Mouse (Mus musculus): Measurements from ENCODE around the gene Mfap3. TPM values are rescaled to one million over a fixed set of nuclear protein-coding genes. Genes with fewer than 3 reads are reported as not detected.

The Mfap3 gene
- total RNA-seq (2022), result 10 to 100 TPM; 20.8 to 33.3 (median 29.6) TPM

DNA sequence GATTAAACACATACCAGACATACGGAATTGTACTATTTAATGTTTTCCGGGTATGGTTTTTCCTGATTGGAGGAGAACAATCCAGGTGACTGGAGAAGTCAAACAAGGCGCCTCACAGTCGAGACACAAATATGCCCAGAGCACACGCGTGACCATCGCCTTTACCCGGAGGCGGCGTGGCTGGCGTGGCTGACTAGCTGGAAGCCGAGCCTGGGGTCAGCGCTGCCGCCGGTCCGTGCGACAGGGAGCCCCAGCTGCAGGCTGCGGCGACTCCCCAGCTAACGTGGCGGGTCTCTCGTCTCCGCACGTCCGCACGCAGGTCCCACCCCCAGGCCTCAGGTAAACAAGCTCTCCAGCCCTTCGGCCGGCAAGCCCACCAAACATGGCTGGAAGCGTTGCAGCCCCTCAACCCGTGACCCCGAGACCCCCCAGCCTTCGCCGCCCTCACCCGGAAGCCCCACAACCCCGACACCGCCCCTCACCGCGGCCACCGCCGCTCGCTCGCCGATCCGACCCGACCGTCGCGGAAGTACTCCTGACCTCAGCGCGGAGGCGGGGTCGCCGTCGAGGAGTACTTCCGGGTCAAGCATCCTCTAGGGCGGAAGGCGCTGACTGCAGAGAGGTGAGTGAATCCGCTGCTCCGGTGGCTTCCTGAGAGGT is at the start of gene Mfap3, which contains the start of gene Fam114a2:
Gene Mfap3, plus strand, starts transcription at position 574 of the 660 bp plus-strand sequence.
Gene Fam114a2, minus strand, starts transcription at position 527 of the 660 bp plus-strand sequence.
- peak; percentile 88 for DNase-seq

DNA sequence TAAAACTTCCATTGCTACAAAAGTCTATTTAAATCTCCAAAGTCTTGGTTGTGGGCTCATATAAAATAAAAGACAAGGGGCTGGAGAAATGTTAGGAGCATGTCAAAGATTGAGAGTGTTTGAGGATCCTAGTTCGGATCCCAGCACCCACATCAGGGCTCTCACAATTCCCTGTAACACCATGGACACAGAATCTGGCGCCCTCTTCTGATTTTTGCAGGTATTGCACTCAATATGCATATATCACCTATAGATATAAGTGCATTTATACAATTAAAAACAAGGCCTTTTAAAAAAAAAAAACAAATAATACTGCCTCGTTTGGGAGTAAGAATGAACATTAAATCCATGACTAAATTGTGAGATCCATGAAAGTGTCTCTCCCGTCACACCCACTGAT is 49.8 kb upstream of the Mfap3 start:
- DNase-seq, result no peak

DNA sequence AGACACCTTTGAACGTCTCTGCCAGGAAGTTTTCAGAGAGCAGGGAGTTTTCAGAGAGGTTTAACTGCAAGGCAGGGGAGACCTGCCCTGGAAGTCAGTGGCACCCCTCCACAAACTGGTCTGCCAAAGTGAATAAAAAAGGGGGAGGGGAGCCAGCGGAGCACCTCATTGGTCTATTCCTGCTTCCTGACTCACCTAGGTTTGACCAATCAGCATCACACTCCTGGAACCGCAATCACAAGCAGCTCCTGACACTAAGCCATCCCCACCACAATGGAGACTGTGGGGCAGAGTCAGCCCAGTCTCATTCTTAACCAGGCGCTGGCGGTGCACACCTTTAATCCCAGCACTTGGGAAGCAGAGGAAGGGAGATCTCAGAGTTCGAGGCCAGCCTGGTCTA is 48.4 kb upstream of the Mfap3 start:
- DNase-seq, result no peak

DNA sequence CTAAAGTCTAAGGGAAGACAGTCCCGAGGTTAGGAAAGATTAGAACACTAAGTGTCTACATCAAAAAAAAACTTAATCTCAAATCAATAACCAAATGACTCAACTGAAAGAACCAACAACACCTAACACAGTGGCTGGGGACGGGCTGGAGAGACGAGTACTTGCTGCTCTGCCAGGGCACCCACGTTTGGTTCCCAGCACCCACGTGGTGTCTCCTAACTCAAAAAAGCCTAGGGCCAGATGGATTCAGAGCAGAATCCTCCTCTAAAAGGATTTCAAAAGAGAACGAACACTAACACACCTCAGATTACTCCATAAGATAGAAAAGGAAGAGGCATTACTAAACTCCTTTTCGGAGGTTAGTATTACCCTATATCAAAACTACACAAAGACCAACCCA is 47.5 kb upstream of the Mfap3 start:
- DNase-seq, result no peak

DNA sequence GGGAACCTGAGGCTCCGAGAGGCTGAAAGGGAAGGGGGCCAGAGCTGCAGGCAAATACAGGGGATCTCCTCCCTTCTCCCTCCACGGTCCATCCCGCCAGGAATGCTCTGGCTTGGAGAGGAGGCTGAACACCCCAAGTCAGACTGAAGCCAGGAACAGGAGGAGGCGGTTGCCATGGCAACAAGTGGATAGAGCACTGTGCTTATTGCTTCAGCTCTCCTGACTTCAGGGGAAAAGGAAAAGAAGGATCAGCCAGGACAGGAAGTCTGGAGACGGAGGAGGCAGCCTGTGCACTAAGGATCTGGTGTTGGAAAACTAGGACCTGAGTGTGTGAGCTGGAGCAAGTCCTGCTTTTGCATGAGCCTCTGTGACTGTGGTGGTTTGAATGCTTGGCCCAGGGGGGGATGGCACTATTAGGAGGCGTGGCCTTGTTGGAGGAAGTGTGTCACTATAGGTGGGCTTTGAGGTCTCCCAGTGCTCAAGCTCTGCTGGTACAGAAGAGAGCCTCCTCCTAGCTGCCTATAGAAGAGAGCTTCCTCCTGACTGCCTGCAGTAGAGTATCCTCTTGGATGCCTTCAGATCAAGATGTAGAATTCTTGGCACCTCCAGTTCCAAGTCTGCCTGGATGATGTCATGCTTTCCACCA is 44.0 kb upstream of the Mfap3 start:
- DNase-seq, result no peak

DNA sequence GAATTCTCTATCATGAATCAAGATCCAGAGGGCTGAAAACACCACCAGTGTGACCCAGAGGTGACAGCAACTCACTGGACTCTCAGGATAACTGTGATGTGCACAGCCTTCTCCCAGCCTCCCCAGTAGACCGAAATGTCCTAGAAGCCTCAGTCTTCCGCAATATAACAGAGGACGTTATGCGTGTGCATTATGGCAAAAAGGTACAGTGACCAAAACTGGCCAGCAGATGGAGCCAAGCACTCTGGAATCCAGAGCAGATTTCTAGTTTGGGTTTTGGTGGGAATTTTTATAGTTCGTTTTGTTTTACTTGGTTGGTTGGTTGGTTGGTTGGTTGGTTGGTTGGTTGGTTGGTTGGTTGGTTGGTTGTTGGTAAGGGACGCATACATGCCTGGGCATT is 43.3 kb upstream of the Mfap3 start:
- DNase-seq, result no peak

DNA sequence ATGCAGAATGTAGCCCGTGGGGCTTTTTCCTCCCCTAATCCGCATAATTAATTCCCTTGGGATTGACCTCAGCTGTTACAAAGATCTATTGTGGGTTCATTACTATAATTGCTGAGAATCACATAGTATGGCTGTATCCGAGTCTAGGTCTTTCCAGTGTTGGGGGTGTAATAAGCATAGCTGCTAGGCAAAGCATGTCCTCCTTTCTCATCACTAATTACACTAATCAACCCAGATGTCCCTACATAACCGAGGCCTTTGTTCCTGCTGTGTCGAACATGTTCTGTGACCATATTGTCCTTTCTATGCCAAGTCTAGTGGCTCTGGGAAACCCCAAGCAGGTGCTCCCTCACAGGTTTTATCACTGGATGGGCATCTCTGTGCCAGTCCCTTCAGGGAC is 40.4 kb upstream of the Mfap3 start:
- DNase-seq, result no peak

DNA sequence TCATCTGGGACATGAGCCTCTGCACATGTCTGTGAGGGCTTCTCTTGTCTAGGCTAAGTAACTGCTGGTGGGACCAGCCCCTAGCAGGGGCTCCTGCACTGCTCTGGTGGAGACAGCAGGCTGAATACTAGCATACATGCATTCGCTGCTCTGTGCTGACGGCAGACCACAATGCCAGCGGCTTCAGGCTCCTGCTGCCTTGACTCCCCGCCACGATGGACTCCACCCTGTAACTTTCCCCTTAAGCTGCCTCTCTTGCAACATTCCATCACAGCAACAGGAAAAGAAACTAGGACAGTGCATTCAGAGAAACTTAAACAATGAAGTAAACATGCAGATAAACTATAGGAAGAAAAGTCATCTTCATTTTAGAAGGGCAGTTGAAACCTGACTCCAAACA is 30.0 kb upstream of the Mfap3 start:
- DNase-seq, result no peak

DNA sequence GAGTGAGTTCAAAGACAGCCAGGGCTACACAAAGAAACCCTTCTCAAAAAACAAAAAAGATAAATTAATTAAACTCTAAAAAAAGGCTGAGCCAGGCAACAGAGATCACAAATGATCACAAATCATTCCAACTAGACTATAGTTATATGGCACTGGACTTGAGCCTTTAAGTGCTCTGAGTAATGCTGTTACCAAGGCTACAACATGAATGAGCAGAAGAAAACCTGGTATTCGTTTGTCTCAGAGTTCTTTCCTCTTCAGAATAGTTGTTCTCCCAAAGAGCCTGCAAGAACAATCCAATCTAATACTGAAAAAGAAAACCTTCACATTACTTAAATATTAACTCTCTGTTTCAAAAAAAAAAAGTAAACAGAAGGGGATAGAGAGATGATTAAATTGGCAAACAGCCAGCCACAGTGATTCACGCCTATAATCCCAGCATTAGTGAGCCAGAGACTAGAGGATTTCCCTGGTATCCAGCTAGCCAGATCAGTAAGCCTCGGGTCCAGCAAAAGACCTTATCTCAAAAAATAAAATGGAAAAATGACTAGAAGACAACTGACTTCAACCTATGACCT is 21.9 kb upstream of the Mfap3 start:
- no peak for DNase-seq

DNA sequence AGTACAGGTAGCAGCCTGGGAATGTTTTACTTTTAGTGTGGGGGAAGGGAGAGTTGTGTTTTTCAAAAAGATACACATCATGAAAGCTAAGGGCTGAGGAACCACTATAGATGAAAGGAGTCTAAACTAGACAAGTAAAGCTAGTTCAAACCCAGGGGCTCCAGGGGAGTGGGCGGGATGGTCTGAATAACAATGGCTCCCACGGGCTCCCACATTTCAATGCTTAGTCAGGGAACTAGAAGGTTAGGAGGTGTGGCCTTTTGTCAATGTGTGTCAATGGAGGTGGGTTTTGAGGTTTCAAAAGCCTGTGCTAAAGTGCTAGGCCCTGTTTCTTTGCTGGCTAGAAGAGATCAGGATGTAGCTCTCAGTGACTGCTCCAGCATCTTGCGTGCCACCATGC is 20.8 kb upstream of the Mfap3 start:
- no peak for DNase-seq

DNA sequence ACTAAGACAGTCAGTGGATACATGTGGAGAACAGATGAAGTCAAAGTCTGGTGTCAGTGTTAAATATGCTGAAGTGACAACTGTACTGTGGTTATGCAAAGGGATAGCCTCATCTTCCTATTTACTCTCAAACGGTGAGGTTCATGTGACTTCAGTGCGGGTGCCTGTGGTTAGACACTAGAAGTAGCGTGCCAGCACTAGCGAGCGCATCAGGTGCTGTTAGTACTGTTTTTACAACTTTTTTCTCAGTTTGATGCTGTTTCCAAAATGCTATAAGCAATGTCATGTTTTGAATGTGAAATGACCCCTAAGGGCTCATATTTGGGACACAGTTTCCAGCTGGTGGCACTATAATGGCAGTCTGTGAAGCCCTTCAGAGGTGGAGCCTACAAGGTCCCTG is 20.2 kb upstream of the Mfap3 start:
- DNase-seq, result no peak

DNA sequence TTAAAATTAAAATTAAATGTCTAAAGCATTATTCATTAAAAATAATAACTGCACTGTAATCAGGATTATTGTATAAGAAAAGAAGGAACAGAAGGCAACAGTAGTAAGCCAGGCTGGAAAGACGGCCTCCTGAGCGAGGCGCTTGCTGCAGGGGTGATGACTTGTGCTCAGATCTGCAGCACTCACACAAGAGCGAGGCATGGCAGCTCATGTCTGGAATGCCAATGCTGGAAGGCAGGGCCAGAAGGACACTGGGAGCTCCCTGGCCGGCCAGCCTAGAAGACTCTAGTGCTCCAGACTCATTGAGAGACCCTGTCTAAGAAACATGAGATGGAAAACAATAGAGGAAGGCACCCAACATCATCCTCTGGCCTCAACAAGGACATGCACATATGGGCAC is 15.3 kb upstream of the Mfap3 start:
- no peak for DNase-seq

DNA sequence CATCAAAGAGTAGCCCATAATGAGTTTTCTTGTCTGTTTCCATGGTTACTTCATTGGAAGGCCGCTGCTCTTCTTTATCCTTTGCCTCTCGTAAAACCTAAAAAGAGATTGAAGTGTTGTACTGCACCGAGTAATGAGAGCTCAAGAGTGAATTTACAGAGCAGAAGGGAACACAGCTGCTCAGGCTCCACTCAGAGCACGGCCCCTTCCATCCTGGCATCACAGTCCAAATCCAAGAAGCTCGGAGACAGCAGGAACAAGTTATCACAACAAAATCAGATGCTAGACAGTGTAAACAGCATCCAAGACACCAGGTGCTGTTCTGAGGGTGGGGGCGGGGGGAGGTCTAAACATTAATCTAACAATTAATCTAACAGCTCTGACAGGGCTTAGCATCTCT is 11.6 kb upstream of the Mfap3 start:
- no peak for DNase-seq

DNA sequence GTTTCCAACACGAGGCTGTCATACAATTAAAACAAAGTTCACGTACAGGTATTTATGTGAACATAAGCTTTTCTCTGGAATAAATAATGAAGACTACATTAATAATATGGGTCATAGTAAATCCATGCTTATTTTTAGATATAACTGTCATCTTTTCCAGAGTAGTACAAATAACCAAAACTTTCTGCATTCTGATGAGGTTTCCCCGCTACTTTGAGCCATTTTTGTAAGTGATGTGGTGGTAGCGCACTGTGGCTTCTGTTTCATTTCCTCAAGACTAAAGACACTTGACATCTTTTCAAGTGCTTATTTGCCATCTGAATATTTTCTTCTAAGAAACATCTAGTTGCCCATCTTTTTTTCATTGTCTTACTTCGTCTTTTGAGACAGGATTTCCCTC is 3.2 kb upstream of the Mfap3 start:
- no peak for DNase-seq

DNA sequence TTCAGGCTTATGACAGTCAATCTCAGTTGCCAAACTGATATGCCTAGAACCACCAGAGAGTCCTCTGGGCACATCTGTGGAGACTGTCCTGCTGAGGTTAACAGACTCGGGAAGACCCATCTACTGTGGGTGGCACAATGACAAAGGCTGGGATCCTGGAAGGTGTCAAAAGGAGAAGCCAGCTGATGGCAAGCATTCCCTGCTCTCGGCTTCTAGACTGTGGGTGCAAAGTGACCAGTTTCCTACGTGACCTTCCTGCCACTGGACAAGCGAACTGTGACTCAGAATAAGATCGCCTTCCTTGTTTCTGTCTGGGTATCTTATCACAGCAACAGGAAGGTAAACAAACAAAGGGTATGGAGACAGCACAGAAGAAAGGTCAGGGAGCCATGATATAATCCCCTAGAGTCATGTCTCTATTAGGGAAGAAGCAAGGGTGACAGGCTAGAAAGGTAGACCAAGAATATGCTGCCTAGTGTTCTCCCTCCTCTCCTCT is 1.5 kb upstream of the Mfap3 start:
- no peak for DNase-seq

DNA sequence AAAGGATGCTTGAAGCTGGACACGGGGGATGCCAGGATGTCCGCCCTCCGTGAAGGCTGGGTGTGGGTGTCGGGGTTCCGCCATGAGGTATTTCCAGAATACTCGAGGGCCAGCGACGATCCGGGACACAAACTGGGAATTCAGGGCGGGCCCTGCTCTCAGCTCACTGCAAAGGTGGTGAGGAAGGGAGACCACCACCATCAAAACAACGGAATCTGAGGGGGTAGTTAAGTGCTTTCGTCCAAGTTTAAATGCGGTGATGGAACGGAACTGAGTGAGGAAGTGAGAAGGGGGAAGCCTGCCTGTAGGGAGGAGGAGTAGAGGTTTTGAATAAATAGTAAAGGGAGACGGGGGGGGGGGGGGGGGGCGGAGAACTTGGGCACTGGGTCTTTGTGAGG is 286 bp downstream of the Mfap3 start:
- DNase-seq, result no peak

DNA sequence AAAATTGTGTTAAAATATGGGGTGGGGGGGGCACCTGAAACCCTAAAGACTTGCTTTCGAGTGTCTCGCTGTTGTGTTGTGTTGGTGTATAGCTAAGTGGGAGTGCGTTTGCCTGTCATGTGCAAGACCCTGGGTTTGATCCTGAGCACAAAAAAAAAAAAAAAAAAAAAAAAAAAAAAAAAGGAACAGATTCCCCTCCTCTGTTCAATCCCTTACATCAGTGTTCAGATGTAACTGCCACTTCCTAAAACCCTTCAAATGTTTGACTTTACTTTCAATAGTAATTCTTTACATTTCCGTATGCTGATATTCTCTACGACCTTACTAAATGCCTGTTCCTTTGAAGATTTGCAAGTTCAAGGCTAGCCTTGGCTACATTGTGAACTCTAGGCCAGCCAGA is 840 bp downstream of the Mfap3 start:
- no peak for DNase-seq

DNA sequence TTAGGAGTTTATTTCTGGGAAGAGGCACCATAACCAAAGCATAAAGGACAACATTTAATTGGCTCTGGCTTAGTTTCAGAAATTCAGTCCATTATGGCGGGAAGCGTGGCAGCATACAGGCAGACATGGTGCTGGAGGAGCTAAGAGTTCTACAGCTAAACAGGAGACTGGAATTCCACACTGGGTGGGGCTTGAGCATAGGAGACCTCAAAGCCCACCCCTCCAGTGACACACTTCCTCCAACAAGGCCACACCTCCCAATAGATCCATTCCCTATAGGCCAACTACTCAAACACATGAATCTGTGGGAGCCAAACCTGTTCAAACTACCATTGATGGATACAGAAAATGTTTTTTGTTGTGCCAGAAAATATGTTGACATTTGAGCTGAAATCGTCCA is 2.7 kb downstream of the Mfap3 start:
- no peak for DNase-seq

DNA sequence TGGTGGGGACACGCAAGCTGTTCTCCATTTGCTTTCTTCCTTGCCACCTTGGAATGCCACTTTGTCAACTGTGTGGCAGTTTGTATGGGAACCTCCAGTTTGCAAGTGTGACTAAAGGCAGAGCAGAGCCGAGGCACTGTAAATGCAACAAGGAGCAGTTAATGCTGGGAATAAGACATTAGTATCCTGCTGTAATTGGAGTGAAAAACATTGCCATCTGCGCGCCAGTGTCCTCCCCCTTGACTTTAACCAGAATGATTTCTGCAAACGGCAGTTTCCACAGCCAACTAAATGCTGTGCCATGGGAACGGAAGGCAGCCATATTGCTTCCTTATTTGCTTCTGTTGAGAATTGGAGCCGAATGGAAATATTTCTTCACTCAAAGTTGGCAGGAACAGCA is 3.6 kb downstream of the Mfap3 start:
- no peak for DNase-seq

DNA sequence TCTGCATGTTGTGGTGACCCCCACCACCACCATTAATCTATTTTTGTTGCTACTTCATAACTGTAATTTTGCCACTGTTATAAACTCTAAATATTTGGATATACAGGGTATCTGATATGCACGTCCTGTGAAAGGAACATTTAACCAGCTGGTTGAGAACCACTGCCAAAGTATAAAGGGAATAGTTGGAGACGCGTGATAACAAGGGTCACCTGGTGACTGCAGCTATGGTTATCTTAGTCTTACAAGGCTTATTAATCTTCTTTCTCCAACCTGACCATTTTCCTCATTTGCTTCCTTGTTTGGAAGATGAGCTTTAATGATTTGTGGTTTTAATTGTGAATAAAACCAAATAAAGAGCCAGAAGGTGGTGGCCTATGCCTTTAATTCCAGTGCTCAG is 5.0 kb downstream of the Mfap3 start:
- DNase-seq, result no peak

DNA sequence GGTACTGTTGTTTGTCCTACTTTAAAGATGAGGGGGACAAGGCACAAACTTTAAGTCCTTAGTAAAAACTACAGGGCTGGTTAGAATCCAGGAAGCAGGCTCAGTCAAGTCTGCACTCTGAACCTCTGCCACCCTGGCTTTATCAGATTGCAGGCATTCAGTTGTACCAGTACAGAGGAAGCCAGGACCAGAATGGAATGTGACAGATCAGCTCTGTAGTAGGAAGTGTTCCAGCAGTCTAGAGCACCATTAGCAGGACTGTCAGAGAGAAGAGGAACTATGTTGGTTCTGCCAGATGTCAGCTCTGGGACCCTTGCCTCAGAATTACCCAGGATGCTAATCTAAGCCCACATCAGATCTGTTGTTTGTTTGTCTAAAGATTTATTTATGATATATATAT is 6.1 kb downstream of the Mfap3 start:
- no peak for DNase-seq

DNA sequence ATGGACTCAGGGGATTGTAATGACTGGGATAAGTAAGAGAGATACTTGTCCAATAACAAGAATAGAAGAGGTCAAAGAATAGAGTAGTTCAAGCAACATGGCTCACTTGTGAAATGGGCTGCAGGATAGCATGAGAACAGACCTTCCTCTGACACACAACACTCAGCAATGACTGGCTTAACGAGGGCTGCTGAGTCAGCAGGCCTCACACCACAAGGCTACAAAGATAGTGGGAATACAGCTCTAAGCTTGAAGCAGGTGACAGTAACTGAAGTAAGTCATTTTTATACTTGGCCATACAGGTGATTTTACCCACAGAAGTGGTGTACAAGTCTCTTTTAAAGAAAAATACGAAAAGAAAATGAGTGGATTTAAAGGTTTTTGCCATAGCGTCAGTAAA is 7.4 kb downstream of the Mfap3 start:
- no peak for DNase-seq

DNA sequence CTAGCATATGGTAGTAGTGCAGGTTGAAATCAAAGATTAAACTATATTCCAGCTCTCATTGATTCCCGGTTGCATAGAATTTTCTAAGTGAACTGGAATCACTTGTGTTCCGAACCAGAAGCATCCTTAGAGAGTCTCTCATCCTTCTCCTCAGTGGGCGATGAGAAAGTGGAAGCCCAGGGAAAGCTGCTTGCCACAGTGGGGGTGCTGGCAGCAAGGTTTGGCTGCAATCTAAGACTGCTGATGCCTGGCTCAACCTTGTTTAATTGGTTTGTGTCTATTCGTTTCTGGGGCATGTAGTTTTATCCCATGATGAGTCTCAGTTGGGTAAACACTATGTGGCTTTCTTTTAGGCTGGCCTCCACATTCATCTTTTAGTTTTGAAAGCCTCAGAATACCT is 9.0 kb downstream of the Mfap3 start:
- no peak for DNase-seq

DNA sequence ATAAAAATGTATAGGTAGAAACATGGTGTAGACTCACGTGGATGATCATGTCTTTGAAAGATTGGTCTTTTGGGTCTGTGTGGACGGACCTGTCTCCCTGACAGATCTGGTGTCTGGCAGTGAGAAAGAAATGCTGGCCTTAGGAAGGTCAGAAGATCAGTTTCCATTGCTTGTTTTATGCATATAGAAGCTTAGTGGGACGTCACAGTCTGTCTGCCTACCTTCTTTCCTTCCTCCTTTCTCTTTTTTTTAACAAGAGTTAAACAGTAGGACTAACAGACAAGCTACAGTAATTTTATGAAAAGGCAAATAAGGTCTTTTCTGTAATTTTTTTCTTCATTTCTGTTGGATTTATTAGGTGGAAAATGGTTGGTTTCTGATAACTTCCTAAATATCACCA is 10.6 kb downstream of the Mfap3 start:
- DNase-seq, result no peak

Data from adrenal gland, adult 8-10 months (tissue).